Mouse (Mus musculus) embryonic facial prominence, embryonic 14.5 days (tissue): Measurements from ENCODE around the gene Pcdh15. TPM values are rescaled to one million over a fixed set of nuclear protein-coding genes. Genes with fewer than 3 reads are reported as not detected.
A peak's percentile ranks its signal among the peaks of the same experiment; 100 is the strongest.

Experiments
- ATAC-seq: fragments of 200-750 bp; cut with Nextera tagmentation; 2 replicates; pipeline ENCODE4 v1.8.0; 2017; ENCODE audit warnings: low read depth, moderate number of reproducible peaks, moderate TSS enrichment
- DNase-seq: peaks from one replicate; pipeline ENCODE4 v3.0.0-alpha.2; 2015; ENCODE audit warnings: low spot score
- H3K27ac ChIP-seq: fragments of 300-500 bp; sonication (generic); replicated peaks from 2 replicates; pipeline ENCODE4 v1.5.1; 2014; ENCODE audit warnings: low read depth, mild to moderate bottlenecking, low read length, moderate library complexity
- H3K27me3 ChIP-seq: fragments of 300-500 bp; sonication (generic); replicated peaks from 2 replicates; pipeline ENCODE4 v1.6.1; 2014; ENCODE audit warnings: low read length; ENCODE audit not compliant: control insufficient read depth, insufficient read depth
- H3K36me3 ChIP-seq: fragments of 300-500 bp; sonication (generic); 2 replicates; pipeline ENCODE4 v1.6.1; 2014; ENCODE audit warnings: low read length, mixed read lengths; ENCODE audit not compliant: control insufficient read depth, insufficient read depth
- H3K4me1 ChIP-seq: fragments of 300-500 bp; sonication (generic); 2 replicates; pipeline ENCODE4 v1.6.1; 2014; ENCODE audit warnings: antibody characterized with exemption, low read length; ENCODE audit not compliant: control insufficient read depth, insufficient read depth
- H3K4me2 ChIP-seq: fragments of 300-500 bp; sonication (generic); 2 replicates; pipeline ENCODE4 v1.6.1; 2014; ENCODE audit warnings: low read depth, mild to moderate bottlenecking, low read length, moderate library complexity, mixed read lengths
- H3K4me3 ChIP-seq: fragments of 300-500 bp; sonication (generic); 2 replicates; pipeline ENCODE4 v1.5.1; 2014; ENCODE audit warnings: low read depth, mild to moderate bottlenecking, low read length
- H3K9ac ChIP-seq: fragments of 300-500 bp; sonication (generic); 2 replicates; pipeline ENCODE4 v1.6.1; 2014; ENCODE audit warnings: low read depth, mild to moderate bottlenecking, low read length, moderate library complexity, mixed read lengths
- H3K9me3 ChIP-seq: fragments of 300-500 bp; sonication (generic); 2 replicates; pipeline ENCODE4 v1.6.1; 2016; ENCODE audit warnings: low read length; ENCODE audit not compliant: control insufficient read depth
- WGBS: fragments of 180-500 bp; shearing (Covaris S2); extraction: QIAGEN DNeasy Blood & Tissue Kit; methylation state at CpG from one replicate; pipeline ENCODE4 v1.1.7; 2014; 5-methylcytosine and 5-hydroxymethylcytosine counted together
- polyA plus RNA-seq: library from polyadenylated mRNA; unstranded; fragments of >200 nt; fragmentation: Nextera tagmentation; extraction: Ambion mirVana; gene quantifications from 2 replicates; pipeline ENCODE4 v1.2.1, GENCODE M21; 2014

The Pcdh15 gene
- polyA plus RNA-seq, 1 experiment from 2014 or later = 2.1 TPM

- H3K9me3 ChIP-seq = no peaks in the 10 kb centered on the region
- H3K27me3 ChIP-seq = no peaks in the 10 kb centered on the region
- no peak overlapping the region for H3K9ac ChIP-seq
- WGBS = 55% methylated on average over 4 of the region's 4 CpGs
- ATAC-seq (no peak), DNase-seq (no peak)
- no peak overlapping the region for H3K4me2 ChIP-seq
- H3K27ac ChIP-seq = no peak overlapping the region
- no peak overlapping the region for H3K4me3 ChIP-seq
- no peaks in the 10 kb centered on the region for H3K36me3 ChIP-seq
- no peaks in the 10 kb centered on the region for H3K4me1 ChIP-seq
Observed at GRCm38 (mm10) chr10:74637040-74637439, 1537.9 kb downstream of the Pcdh15 start.

- no peaks in the 10 kb centered on the region for H3K9me3 ChIP-seq
- no peak for DNase-seq
Observed at GRCm38 (mm10) chr10:74642125-74642524, 1543.0 kb downstream of the Pcdh15 start.

DNA sequence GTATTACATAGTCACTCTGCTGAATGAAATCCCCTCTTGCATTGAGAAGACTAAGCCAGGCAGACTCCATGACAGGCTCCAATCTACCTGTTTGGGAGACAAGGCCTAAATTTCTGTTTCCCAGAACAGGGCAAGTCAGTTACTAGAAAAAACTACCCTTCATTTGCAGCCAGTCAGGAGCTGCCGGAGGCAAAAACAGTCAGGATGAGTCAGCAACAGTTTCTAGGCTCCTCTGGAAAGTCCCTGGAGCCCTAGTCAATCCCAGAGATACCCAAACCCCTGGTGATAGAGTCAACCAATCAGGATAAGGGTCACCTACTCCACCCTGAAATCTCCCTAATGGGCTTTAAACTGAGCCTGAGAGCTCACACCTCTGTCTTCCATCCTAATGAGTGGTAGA is 1564.0 kb downstream of the Pcdh15 start:
- no peaks in the 10 kb centered on the region for H3K36me3 ChIP-seq
- no peak for ATAC-seq
- WGBS = 84% methylated on average over 1 of the region's 1 CpGs

More at GRCm38 (mm10) chr10:74642125-74642524, 1543.0 kb downstream of the Pcdh15 start:
- H3K4me1 ChIP-seq = no peaks in the 10 kb centered on the region
- ATAC-seq = no peak
- WGBS = 62% methylated on average over 6 of the region's 6 CpGs
- no peaks in the 10 kb centered on the region for H3K27me3 ChIP-seq
- H3K27ac ChIP-seq = no peak overlapping the region
- no peak overlapping the region for H3K9ac ChIP-seq
- H3K4me2 ChIP-seq = no peak overlapping the region
- H3K36me3 ChIP-seq = no peaks in the 10 kb centered on the region
- H3K4me3 ChIP-seq = no peak overlapping the region

GRCm38 (mm10) chr10:74680016-74680491 is 1580.9 kb downstream of the Pcdh15 start:
- ATAC-seq (no peak), DNase-seq (peak; percentile 34)
- Histone ChIP-seq H3K36me3 (no peaks in the 10 kb centered on the region), H3K9ac (no peak overlapping the region), H3K27ac (no peak overlapping the region; the same call in 1 of the 2 replicates), H3K9me3 (no peaks in the 10 kb centered on the region), H3K4me1 (peaks cover 7% of the 10 kb centered on the region; the same call in 1 of the 2 replicates), H3K4me2 (no peak overlapping the region), H3K27me3 (no peaks in the 10 kb centered on the region), H3K4me3 (no peak overlapping the region)
- WGBS = 47% methylated on average over 4 of the region's 4 CpGs

More for the DNA sequence above, 1564.0 kb downstream of the Pcdh15 start:
- H3K27me3 ChIP-seq = no peaks in the 10 kb centered on the region
- H3K4me3 ChIP-seq = no peak overlapping the region
- no peak overlapping the region for H3K4me2 ChIP-seq
- DNase-seq = no peak
- H3K9me3 ChIP-seq = no peaks in the 10 kb centered on the region
- no peak overlapping the region for H3K27ac ChIP-seq
- H3K4me1 ChIP-seq = no peaks in the 10 kb centered on the region
- no peak overlapping the region for H3K9ac ChIP-seq

DNA sequence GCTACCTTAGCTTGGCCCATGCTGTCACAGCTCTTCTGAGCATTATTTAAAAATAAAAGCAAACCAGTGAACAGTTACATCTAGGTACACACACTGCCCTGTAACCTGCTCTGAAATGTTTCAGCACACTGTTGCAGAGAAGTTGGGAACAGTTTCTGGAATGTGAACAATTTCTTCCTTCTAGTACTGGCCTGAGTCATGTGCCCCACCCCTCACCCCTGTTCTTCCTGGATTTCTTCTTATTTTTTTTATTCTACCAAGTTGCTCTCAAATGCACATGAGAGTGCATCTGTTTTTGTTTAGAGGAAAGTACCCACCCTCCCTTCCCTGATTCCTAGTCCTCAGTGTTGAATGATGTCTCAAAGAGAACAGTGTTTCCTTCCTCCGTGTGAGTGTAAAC is 1581.4 kb downstream of the Pcdh15 start:
- H3K4me3 ChIP-seq = no peak overlapping the region
- WGBS = 15% methylated on average over 1 of the region's 1 CpGs
- H3K36me3 ChIP-seq = no peaks in the 10 kb centered on the region
- no peak overlapping the region; the same call in 1 of the 2 replicates for H3K27ac ChIP-seq
- H3K4me2 ChIP-seq = no peak overlapping the region
- no peak overlapping the region for H3K9ac ChIP-seq
- no peaks in the 10 kb centered on the region for H3K9me3 ChIP-seq
- 0 out of 2 replicates have a peak, but pooled peaks have one; percentile 37 for ATAC-seq
- no peaks in the 10 kb centered on the region for H3K27me3 ChIP-seq
- peaks cover 7% of the 10 kb centered on the region; the same call in 1 of the 2 replicates for H3K4me1 ChIP-seq
- DNase-seq = peak; percentile 38
